Comparison of ENCODE assay signal across 29 mouse cellular contexts in genomic region chr1:180480325-180480724, GRCm38 (mm10). TPM values are rescaled to one million over a fixed set of nuclear protein-coding genes. Genes with fewer than 3 reads are reported as not detected.
DNase-seq lines count a peak whose midpoint lies in the region; ATAC-seq and TF ChIP-seq lines count a peak whose summit lies in the region.
"Had no signal": no experiment of that assay in that cellular context is flagged by ENCODE, and none has a peak within 500 bp of the region (broad histone marks: within the 10 kb centered on the region; RNA-seq: fewer than 3 reads in every experiment).

No protein-coding gene starts in this region.

- no peaks in the 10 kb centered on the region for H3K36me3 ChIP-seq in neural tube, embryonic 15.5 days
- H3K36me3 ChIP-seq in intestine, embryonic 15.5 days: no peaks in the 10 kb centered on the region
- H3K36me3 ChIP-seq: liver, embryonic 12.5 days; midbrain, embryonic 12.5 days had no signal

- peak overlapping the region; percentile 65; the same call in 1 of the 2 replicates for H3K4me2 ChIP-seq in neural tube, embryonic 15.5 days
- H3K4me2 ChIP-seq in intestine, embryonic 15.5 days (replicated peaks): no peak overlapping the region
- H3K4me2 ChIP-seq: liver, embryonic 12.5 days; midbrain, embryonic 12.5 days had no signal

- peaks cover 40% of the 10 kb centered on the region for H3K4me1 ChIP-seq in neural tube, embryonic 15.5 days
- no peaks in the 10 kb centered on the region; the same call in 1 of the 2 replicates for H3K4me1 ChIP-seq in cortical plate, adult 2 months (ENCODE audit: control insufficient read depth, insufficient read depth, low read length)
- H3K4me1 ChIP-seq in intestine, embryonic 15.5 days (replicated peaks): peaks cover 19% of the 10 kb centered on the region

- peak overlapping the region; percentile 62 for H3K27ac ChIP-seq in layer of hippocampus, adult 2 months
- H3K27ac ChIP-seq in neural tube, embryonic 15.5 days (replicated peaks): no peak overlapping the region
- no peak overlapping the region for H3K27ac ChIP-seq in cortical plate, adult 2 months (ENCODE audit: insufficient read depth, low read length)
- H3K27ac ChIP-seq in intestine, embryonic 15.5 days: no peak overlapping the region
- H3K27ac ChIP-seq: kidney, postnatal 0 days; liver, embryonic 12.5 days; midbrain, embryonic 12.5 days had no signal

- no peak for ATAC-seq in neural tube, embryonic 15.5 days (ENCODE audit: low FRiP score)
- ATAC-seq in intestine, embryonic 15.5 days: no peak
- ATAC-seq: forebrain, embryonic 16.5 days; hindbrain, embryonic 16.5 days; intestine, embryonic 16.5 days; liver, embryonic 12.5 days; liver, postnatal 0 days had no signal

- H3K4me3 ChIP-seq in layer of hippocampus, adult 2 months: peak overlapping the region; percentile 44
- H3K4me3 ChIP-seq in neural tube, embryonic 15.5 days (replicated peaks): no peak overlapping the region
- peak overlapping the region; percentile 83; the same call in 1 of the 2 replicates for H3K4me3 ChIP-seq in cortical plate, adult 2 months (ENCODE audit: insufficient read depth, low read length)
- H3K4me3 ChIP-seq in intestine, embryonic 15.5 days (replicated peaks): no peak overlapping the region
- H3K4me3 ChIP-seq: liver, embryonic 12.5 days; midbrain, embryonic 12.5 days had no signal

- peak; percentile 38 to 44 for DNase-seq in cerebellum, postnatal 14 days
- no peak for DNase-seq in cerebellum, adult 8-10 months
- DNase-seq in layer of hippocampus, adult 2 months (ENCODE audit: low spot score in 2 of 2): no peak
- DNase-seq in layer of hippocampus, postnatal 25 days (ENCODE audit: extremely low spot score in 1 of 2, low spot score in 1 of 2): no peak
- no peak for DNase-seq in neural tube, embryonic 10.5 days (ENCODE audit: extremely low spot score, low spot score)
- DNase-seq: adrenal gland, adult 8-10 months; cerebellum, adult 11 months; cerebellum, postnatal 25 days; gastrocnemius, postnatal 10 days; heart, postnatal 14 days; kidney, adult 8-10 months; liver, postnatal 0 days; lung, postnatal 36 days; retina, postnatal 1 day; right cerebral cortex, postnatal 25 days; spleen, adult 18-20 months; thymus, postnatal 14 days had no signal

- no peaks in the 10 kb centered on the region for H3K9me3 ChIP-seq in neural tube, embryonic 15.5 days (replicated peaks)
- H3K9me3 ChIP-seq in intestine, embryonic 15.5 days: no peaks in the 10 kb centered on the region
- H3K9me3 ChIP-seq: liver, embryonic 12.5 days; midbrain, embryonic 12.5 days had no signal

- H3K9ac ChIP-seq in neural tube, embryonic 15.5 days (replicated peaks): no peak overlapping the region
- H3K9ac ChIP-seq in intestine, embryonic 15.5 days: no peak overlapping the region
- H3K9ac ChIP-seq: liver, embryonic 12.5 days; liver, postnatal 0 days; midbrain, embryonic 12.5 days had no signal

- H3K27me3 ChIP-seq in neural tube, embryonic 15.5 days (replicated peaks): peaks cover 15% of the 10 kb centered on the region
- peaks cover 34% of the 10 kb centered on the region for H3K27me3 ChIP-seq in intestine, embryonic 15.5 days (replicated peaks)

- no peak for TF ChIP-seq POLR2A in cortical plate, adult 2 months (IDR thresholded peaks at IDR 0.05; ENCODE audit: extremely low read depth, insufficient read depth, low read length)

- WGBS in neural tube, embryonic 15.5 days: 50% methylated on average over 6 of the region's 6 CpGs
- 50% methylated on average over 6 of the region's 6 CpGs for WGBS in intestine, embryonic 15.5 days

- TF ChIP-seq CTCF in layer of hippocampus, adult 2 months (conservative IDR thresholded peaks at IDR 0.05): no peak
- no peak for TF ChIP-seq CTCF in cortical plate, adult 2 months (IDR thresholded peaks at IDR 0.05; ENCODE audit: extremely low read depth, insufficient read depth, low read length)

RNA-seq across cellular contexts. Expression of gene Stum, which starts 3.0 kb away (rescaled TPM):
- 100 to 1,000 TPM; 298 to 309 TPM for total RNA-seq in layer of hippocampus, adult 2 months (2021)
- 100 to 1,000 TPM; 309 to 310 TPM for total RNA-seq in layer of hippocampus, postnatal 25 days (2021)
- polyA plus RNA-seq in neural tube, embryonic 15.5 days (2015; fragmentation: Nextera tagmentation; extraction: Ambion mirVana): 21.8 and 23.5 TPM in 2 replicates
- polyA plus RNA-seq in cortical plate, adult 2 months (2012; rRNA removed): 93.7 and 100 TPM in 2 replicates
- polyA plus RNA-seq in intestine, embryonic 15.5 days (2015; fragmentation: Nextera tagmentation; extraction: Ambion mirVana): 1.4 and 1.6 TPM in 2 replicates
- total RNA-seq: granulocyte monocyte progenitor cell, adult 5-6 weeks; megakaryocyte, adult 5-6 weeks; MEL had no signal

Comparison
In these comparisons a context has a peak if more than half of its experiments do, and no peak if none do; other contexts are left out.
1. DNase-seq: peak in cerebellum, postnatal 14 days (2 of 2); none in cerebellum, adult 8-10 months (single experiment), layer of hippocampus, adult 2 months (0 of 2), layer of hippocampus, postnatal 25 days (0 of 2) and neural tube, embryonic 10.5 days (single experiment).
2. H3K4me3 ChIP-seq: peak in layer of hippocampus, adult 2 months (single experiment) and cortical plate, adult 2 months (single experiment); none in neural tube, embryonic 15.5 days (single experiment) and intestine, embryonic 15.5 days (single experiment).